Mouse (Mus musculus) hindbrain, embryonic 13.5 days (tissue): ENCODE data around the gene Ppip5k1. TPM values are rescaled to one million over a fixed set of nuclear protein-coding genes. Genes with fewer than 3 reads are reported as not detected.

Experiments
- ATAC-seq: fragments of 200-750 bp; cut with Nextera tagmentation; 2 replicates; pipeline ENCODE4 v1.8.0; 2017; ENCODE audit warnings: moderate TSS enrichment; ENCODE audit not compliant: low FRiP score
- H3K27ac ChIP-seq: fragments of 300-500 bp; sonication (generic); 2 replicates; pipeline ENCODE4 v1.5.1; 2015; ENCODE audit warnings: inconsistent platforms, mild to moderate bottlenecking, moderate library complexity
- H3K27me3 ChIP-seq: fragments of 300-500 bp; sonication (generic); 2 replicates; pipeline ENCODE4 v1.6.1; 2015; ENCODE audit warnings: mild to moderate bottlenecking, inconsistent platforms
- H3K36me3 ChIP-seq: fragments of 300-500 bp; sonication (generic); 2 replicates; pipeline ENCODE4 v1.6.1; 2015; ENCODE audit warnings: mild to moderate bottlenecking, inconsistent platforms
- H3K4me1 ChIP-seq: fragments of 300-500 bp; sonication (generic); replicated peaks from 2 replicates; pipeline ENCODE4 v1.6.1; 2015; ENCODE audit warnings: inconsistent platforms
- H3K4me2 ChIP-seq: fragments of 300-500 bp; sonication (generic); 2 replicates; pipeline ENCODE4 v1.6.1; 2015; ENCODE audit warnings: inconsistent platforms, mild to moderate bottlenecking, moderate library complexity
- H3K4me3 ChIP-seq: fragments of 300-500 bp; sonication (generic); 2 replicates; pipeline ENCODE4 v1.5.1; 2015; ENCODE audit warnings: mild to moderate bottlenecking, inconsistent platforms
- H3K9ac ChIP-seq: fragments of 300-500 bp; sonication (generic); 2 replicates; pipeline ENCODE4 v1.6.1; 2015; ENCODE audit warnings: mild to moderate bottlenecking, inconsistent platforms
- H3K9me3 ChIP-seq: fragments of 300-500 bp; sonication (generic); 2 replicates; pipeline ENCODE4 v1.6.1; 2016; ENCODE audit warnings: inconsistent platforms
- WGBS: fragments of 180-500 bp; shearing (Covaris S2); methylation state at CpG from one replicate; pipeline ENCODE4 v1.1.7; 2015; 5-methylcytosine and 5-hydroxymethylcytosine counted together
- polyA plus RNA-seq: library from polyadenylated mRNA; unstranded; fragments of >200 nt; fragmentation: Nextera tagmentation; extraction: Ambion mirVana; gene quantifications from 2 replicates; pipeline ENCODE4 v1.2.1, GENCODE M21; 2015

The Ppip5k1 gene
- polyA plus RNA-seq, 1 experiment from 2014 or later: 18.6 TPM

DNA sequence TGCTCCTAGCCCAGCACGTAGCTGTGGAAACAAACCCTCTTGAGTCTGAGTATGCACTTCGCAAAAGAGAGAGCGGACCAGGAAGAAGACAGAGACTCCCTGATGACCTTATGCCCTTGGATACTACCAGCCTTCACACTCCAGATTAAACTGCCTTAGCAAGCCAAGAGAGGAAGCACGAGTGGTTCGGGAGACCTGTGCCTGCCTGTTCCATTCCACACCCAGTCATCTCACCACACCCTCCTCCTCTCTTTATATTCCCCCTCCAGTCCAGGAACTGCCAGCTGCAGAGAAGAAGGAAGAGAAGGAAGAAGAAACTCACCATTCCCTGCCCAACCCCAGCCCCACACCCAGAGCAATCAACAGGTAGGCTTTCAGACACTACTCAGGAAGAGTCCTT lies 2.3 kb upstream of the Ppip5k1 start, which contains the start of gene Ckmt1:
Gene Ckmt1 (plus strand): TSS at position 221 of the 400 bp plus-strand sequence.
- H3K36me3 ChIP-seq: no peaks in the 10 kb centered on the region
- no peak for ATAC-seq
- no peaks in the 10 kb centered on the region for H3K9me3 ChIP-seq
- peak within 1 kb of the TSS; percentile 62 for H3K4me2 ChIP-seq
- peaks cover 30% of the 10 kb centered on the region for H3K4me1 ChIP-seq
- WGBS: 74% methylated on average over 5 of the region's 5 CpGs
- peak within 1 kb of the TSS; percentile 76 for H3K9ac ChIP-seq
- peaks cover 55% of the 10 kb centered on the region for H3K27me3 ChIP-seq
- peak within 1 kb of the TSS; percentile 45 for H3K27ac ChIP-seq
- H3K4me3 ChIP-seq: peak within 1 kb of the TSS; percentile 47

DNA sequence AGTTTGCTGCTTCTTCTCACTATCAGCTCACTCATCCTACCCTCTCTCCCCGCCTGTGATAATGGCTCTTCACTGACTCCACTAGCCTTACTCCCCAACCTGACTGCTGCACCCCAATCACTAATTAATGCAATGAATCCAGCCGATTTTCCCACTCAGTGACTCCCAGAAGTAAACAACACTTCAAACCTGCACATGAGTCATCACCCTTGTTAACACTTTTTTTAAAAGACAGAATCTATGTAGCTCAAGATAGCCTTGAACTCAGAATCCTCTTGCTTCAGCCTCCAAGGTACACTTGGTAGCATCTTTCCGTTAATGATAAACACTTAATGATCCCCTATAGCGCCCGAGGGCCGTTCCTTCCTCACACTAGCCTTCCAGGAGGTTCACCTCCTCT lies 818 bp downstream of the Ppip5k1 start:
- Histone ChIP-seq H3K27ac (peak overlapping the region; percentile 91), H3K4me3 (peak overlapping the region; percentile 71), H3K4me1 (peaks cover 27% of the 10 kb centered on the region), H3K36me3 (peaks cover 8% of the 10 kb centered on the region), H3K9me3 (no peaks in the 10 kb centered on the region), H3K4me2 (peak overlapping the region; percentile 60), H3K27me3 (peaks cover 33% of the 10 kb centered on the region), H3K9ac (peak overlapping the region; percentile 85)
- WGBS: 7% methylated on average over 6 of the region's 6 CpGs
- ATAC-seq: no peak

DNA sequence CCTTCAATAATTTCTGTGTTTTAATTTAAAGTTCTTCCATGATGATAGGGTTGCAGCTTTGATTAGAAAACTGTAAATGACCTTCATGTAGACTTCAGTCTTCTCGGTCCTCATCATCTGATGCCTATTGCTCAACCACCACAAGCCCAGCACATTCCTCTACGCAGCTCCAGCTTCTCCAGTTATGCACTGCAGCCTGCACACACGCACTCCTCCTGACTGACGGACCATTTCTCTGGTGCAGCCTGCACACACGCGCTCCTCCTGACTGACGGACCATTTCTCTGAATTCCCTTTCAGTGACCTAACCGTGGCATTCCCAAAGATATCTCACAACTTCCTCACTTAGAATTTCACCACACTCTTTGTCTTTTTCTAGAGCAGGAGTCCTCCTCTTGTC lies 2.0 kb downstream of the Ppip5k1 start:
- Histone ChIP-seq H3K9me3 (no peaks in the 10 kb centered on the region), H3K9ac (no peak overlapping the region), H3K36me3 (peaks cover 20% of the 10 kb centered on the region), H3K4me3 (no peak overlapping the region), H3K27me3 (peaks cover 23% of the 10 kb centered on the region), H3K4me1 (peaks cover 15% of the 10 kb centered on the region), H3K27ac (no peak overlapping the region), H3K4me2 (no peak overlapping the region)
- WGBS: 66% methylated on average over 8 of the region's 8 CpGs
- ATAC-seq: no peak

DNA sequence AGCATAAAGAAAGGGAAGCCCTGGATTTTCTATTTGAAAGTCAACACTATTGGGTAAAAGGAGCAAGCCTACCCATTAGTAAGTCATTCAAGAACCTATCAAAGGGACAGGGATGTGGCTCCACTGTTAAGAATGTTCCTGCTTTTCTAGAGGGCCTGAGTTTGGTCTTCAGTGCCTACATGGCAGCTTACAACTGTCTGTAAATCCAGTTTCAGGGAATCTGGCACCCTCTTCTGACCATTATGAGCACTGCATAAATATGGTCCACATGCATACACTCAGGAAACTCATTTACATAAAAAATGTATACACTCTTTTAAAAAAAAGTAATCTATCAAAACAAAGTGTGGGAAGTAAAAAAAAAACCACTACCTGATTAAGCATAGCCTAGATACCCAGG lies 16.1 kb downstream of the Ppip5k1 start:
- Histone ChIP-seq H3K27ac (no peak overlapping the region), H3K4me1 (no peaks in the 10 kb centered on the region), H3K36me3 (peaks cover 68% of the 10 kb centered on the region), H3K27me3 (no peaks in the 10 kb centered on the region), H3K4me3 (no peak overlapping the region), H3K9me3 (peaks cover 5% of the 10 kb centered on the region; the same call in 1 of the 2 replicates), H3K9ac (no peak overlapping the region), H3K4me2 (no peak overlapping the region)
- no peak for ATAC-seq

DNA sequence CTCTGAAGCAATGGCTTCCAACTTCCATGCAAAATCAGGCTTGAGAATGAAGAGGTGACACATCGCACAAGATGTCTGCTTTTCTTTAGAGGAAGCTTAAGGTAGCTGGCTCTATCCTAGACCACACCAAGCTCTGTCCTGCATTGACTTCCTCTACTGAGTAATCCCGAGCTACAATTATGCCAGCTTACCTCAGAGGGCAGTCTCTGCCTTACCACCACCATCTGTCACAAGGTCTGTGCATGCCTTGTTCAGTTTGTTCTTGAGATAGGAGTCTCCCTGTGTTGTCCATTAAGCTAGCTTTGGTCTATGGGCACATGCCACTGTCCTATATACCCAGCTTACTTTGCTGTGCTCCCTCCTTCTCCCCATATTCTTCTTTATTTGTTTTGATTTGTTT lies 25.7 kb downstream of the Ppip5k1 start:
- no peak overlapping the region for H3K4me2 ChIP-seq
- H3K36me3 ChIP-seq: peaks cover 61% of the 10 kb centered on the region
- no peak overlapping the region for H3K4me3 ChIP-seq
- H3K4me1 ChIP-seq: no peaks in the 10 kb centered on the region
- H3K27me3 ChIP-seq: no peaks in the 10 kb centered on the region
- 92% methylated on average over 2 of the region's 2 CpGs for WGBS
- H3K9me3 ChIP-seq: no peaks in the 10 kb centered on the region
- H3K27ac ChIP-seq: no peak overlapping the region
- no peak for ATAC-seq
- no peak overlapping the region for H3K9ac ChIP-seq

DNA sequence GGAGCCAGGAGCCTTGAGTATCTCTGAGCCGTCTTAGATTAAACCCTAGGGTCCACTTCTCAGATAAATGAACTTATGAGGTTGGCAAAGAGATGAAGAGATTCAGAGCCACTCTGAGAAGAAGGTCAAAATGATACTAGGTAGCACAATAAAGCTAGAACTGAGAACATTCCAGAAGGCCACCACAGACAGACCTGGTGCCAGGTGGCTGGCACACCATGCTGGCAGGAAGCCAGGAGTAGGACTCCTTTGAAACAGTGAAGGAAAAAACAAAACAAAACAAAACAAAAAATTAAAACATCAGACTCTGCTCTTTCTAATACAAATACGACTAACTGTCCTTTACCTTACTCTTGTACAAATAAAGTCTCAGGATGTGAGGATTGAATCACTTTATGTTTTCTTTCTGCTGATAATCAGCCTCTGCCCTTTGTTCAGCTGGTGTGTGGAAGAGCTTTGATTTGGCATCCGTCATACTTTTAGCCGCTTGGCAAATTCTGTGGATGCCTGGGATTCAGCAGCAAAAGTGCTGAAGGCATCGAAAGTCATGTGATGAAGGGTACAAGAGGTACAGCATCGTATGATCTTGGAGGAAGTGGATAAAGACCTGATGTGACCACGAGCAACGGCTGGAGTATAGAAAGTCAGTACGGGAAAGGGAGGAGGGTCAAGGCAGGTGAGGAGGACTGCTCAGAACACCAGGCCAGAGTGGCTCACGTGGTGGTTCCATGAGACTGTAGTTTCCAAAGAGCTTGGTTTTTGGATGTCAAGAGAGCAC lies 31.3 kb downstream of the Ppip5k1 start:
- Histone ChIP-seq H3K4me1 (no peaks in the 10 kb centered on the region), H3K4me3 (no peak overlapping the region), H3K9ac (no peak overlapping the region), H3K36me3 (peaks cover 42% of the 10 kb centered on the region), H3K27me3 (no peaks in the 10 kb centered on the region), H3K4me2 (no peak overlapping the region), H3K27ac (no peak overlapping the region), H3K9me3 (no peaks in the 10 kb centered on the region)
- WGBS: 91% methylated on average over 10 of the region's 10 CpGs
- no peak for ATAC-seq

DNA sequence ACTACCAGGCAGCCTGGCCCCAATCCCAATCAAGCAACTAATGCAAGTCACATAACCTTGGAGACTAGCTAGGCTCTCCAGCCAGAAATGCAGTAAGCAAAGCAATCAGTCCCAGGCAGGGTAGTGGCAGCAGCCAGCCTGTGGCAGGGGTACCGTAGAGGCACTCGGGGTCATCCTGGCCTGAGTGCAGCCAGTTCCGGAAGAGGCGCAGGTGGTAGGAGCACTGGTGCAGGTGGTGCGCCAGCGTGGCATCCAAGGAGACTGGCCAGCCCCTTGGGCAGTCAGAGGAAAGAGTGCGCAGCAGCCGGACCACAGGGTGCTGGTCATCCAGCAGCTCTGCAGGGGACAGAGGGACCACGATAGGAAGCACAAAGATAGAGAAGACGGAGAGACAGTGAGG lies 32.2 kb downstream of the Ppip5k1 start:
- Histone ChIP-seq H3K27ac (no peak overlapping the region), H3K4me1 (no peaks in the 10 kb centered on the region), H3K36me3 (peaks cover 47% of the 10 kb centered on the region), H3K9ac (no peak overlapping the region), H3K4me2 (no peak overlapping the region), H3K4me3 (no peak overlapping the region), H3K9me3 (no peaks in the 10 kb centered on the region), H3K27me3 (no peaks in the 10 kb centered on the region)
- 91% methylated on average over 10 of the region's 10 CpGs for WGBS
- ATAC-seq: no peak

DNA sequence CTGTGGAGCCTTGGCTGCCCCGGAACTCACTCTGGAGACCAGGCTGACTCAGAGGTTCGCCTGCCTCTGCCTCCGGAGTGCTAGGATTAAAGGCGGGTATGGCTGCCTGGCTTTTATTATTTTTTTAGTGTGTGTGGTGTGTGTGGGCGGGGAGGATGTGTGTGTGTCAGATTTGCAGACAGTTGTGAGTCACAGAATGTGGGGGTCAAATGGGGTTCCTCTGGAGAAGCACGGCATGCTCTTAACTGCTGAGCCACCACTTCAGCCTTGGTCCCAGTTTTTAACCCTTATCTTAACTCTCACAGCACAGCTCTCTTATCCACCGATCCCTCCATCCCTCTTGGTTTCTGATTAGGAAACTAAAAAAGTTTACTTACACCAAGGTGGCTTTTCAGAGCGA lies 38.9 kb downstream of the Ppip5k1 start:
- Histone ChIP-seq H3K9ac (no peak overlapping the region), H3K27ac (no peak overlapping the region), H3K4me3 (no peak overlapping the region), H3K4me1 (no peaks in the 10 kb centered on the region), H3K4me2 (no peak overlapping the region), H3K27me3 (no peaks in the 10 kb centered on the region), H3K36me3 (peaks cover 50% of the 10 kb centered on the region), H3K9me3 (no peaks in the 10 kb centered on the region)
- WGBS: 77% methylated on average over 8 of the region's 8 CpGs
- ATAC-seq: no peak

DNA sequence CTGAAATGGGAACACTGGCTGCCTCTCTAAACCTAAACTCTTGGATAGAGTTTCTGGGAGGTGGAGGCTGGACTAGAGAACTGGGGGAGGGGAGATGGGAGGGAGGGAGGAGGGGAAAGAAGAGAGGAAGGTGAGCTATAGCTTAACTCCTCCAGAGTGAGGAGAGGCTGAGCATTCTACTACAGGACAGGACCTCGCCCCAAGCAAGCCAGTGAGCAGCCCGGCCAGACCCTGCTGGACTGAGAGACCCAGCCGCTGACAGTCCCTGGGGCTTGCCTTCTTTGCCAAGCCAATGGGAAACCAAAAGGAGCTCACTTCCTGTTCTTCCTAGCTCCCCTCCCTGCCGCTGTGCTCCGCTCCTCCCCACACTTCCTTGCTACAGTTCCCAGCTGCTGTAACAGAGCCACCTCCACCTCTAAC lies 46.2 kb downstream of the Ppip5k1 start:
- H3K4me1 ChIP-seq: 0 out of 2 replicates have a peak, but pooled peaks cover 3% of the 10 kb centered on the region
- H3K36me3 ChIP-seq: peaks cover 65% of the 10 kb centered on the region
- no peak overlapping the region for H3K4me3 ChIP-seq
- WGBS: 38% methylated on average over 5 of the region's 5 CpGs
- no peaks in the 10 kb centered on the region for H3K9me3 ChIP-seq
- 0 out of 2 replicates have a peak overlapping the region, but pooled peaks have one; percentile 18 for H3K27ac ChIP-seq
- no peaks in the 10 kb centered on the region for H3K27me3 ChIP-seq
- H3K4me2 ChIP-seq: no peak overlapping the region
- no peak overlapping the region for H3K9ac ChIP-seq
- no peak for ATAC-seq

DNA sequence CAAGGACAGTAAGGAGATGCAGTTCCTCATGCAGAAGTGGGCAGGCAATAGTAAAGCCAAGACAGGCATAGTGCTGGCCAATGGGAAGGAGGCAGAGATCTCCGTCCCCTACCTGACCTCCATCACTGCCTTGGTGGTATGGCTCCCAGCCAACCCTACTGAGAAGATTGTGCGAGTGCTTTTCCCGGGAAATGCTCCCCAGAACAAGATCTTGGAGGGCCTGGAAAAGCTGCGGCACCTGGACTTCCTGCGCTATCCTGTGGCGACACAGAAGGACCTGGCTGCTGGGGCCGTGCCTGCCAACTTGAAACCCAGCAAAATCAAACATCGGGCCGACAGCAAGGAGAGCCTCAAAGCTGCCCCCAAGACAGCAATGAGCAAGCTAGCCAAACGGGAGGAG lies 55.2 kb downstream of the Ppip5k1 start:
- 90% methylated on average over 10 of the region's 10 CpGs for WGBS
- H3K4me3 ChIP-seq: no peak overlapping the region
- H3K9me3 ChIP-seq: no peaks in the 10 kb centered on the region
- peaks cover 66% of the 10 kb centered on the region for H3K36me3 ChIP-seq
- no peaks in the 10 kb centered on the region for H3K27me3 ChIP-seq
- no peak overlapping the region for H3K4me2 ChIP-seq
- peaks cover 31% of the 10 kb centered on the region for H3K4me1 ChIP-seq
- ATAC-seq: no peak
- no peak overlapping the region for H3K27ac ChIP-seq
- H3K9ac ChIP-seq: no peak overlapping the region

DNA sequence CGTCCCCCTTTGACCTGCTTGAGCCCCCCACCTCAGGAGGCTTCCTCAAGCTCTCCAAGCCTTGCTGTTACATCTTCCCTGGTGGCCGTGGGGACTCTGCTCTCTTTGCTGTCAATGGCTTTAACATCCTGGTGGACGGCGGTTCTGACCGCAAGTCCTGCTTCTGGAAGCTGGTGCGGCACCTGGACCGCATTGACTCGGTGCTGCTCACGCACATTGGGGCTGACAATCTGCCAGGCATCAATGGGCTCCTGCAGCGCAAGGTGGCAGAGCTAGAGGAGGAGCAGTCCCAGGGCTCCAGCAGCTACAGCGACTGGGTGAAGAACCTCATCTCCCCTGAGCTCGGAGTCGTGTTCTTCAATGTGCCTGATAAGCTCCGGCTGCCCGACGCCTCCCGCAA lies 55.7 kb downstream of the Ppip5k1 start:
- 91% methylated on average over 17 of the region's 17 CpGs for WGBS
- Histone ChIP-seq H3K27ac (no peak overlapping the region), H3K36me3 (peaks cover 60% of the 10 kb centered on the region), H3K9ac (no peak overlapping the region), H3K4me3 (no peak overlapping the region), H3K9me3 (no peaks in the 10 kb centered on the region), H3K27me3 (no peaks in the 10 kb centered on the region), H3K4me1 (peaks cover 37% of the 10 kb centered on the region), H3K4me2 (no peak overlapping the region)
- ATAC-seq: no peak

DNA sequence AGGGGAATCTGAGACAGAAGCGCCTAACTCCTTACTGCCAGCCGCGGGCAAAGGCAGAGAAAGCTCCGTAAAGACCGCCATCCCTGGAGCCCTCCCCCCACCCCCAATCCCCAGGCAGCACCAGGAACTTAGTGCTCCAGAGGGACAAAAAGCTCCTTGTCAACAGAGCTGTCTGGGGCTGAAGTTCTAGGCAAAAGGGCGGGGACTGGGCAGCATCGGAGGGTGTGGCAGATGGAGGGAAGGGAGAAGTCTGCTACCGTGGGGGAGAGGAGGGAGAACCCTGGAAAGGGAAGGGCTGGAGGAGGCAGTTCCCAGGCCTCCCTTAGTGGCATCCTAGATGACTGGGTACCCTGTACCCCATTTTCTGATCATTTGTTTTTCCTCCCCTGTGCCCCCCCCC lies 57.1 kb downstream of the Ppip5k1 start:
- Histone ChIP-seq H3K9me3 (no peaks in the 10 kb centered on the region), H3K4me2 (peak overlapping the region; percentile 91), H3K4me1 (peaks cover 46% of the 10 kb centered on the region), H3K4me3 (0 out of 2 replicates have a peak overlapping the region, but pooled peaks have one; percentile 53), H3K36me3 (peaks cover 47% of the 10 kb centered on the region), H3K9ac (peak overlapping the region; percentile 80; the same call in 1 of the 2 replicates), H3K27me3 (no peaks in the 10 kb centered on the region), H3K27ac (no peak overlapping the region)
- 4% methylated on average over 6 of the region's 8 CpGs for WGBS
- no peak for ATAC-seq

DNA sequence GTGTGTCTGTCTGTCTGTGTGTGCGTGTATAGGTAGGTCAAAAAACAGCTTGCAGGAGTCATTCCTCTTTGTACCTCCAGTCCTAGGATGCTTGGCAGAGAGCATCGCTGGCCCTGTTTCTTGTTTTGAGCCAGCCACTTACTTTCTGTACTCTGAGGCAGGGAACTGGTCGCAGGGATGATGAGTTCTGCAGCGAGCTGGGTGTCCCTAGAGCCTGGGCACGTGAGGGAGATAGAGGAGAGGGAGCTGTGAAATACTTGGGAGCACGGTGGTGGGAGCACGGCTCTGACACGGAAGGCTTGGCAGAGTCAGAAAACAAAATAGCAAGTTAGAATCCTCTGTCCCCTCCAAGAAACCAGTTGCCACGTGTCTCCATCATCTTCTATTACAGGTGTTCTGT lies 57.5 kb downstream of the Ppip5k1 start:
- H3K9me3 ChIP-seq: no peaks in the 10 kb centered on the region
- H3K4me1 ChIP-seq: peaks cover 46% of the 10 kb centered on the region
- peak overlapping the region; percentile 91 for H3K4me2 ChIP-seq
- no peak for ATAC-seq
- H3K27me3 ChIP-seq: peaks cover 3% of the 10 kb centered on the region; the same call in 1 of the 2 replicates
- H3K4me3 ChIP-seq: peak overlapping the region; percentile 53; the same call in 1 of the 2 replicates
- H3K9ac ChIP-seq: peak overlapping the region; percentile 80; the same call in 1 of the 2 replicates
- 10% methylated on average over 9 of the region's 9 CpGs for WGBS
- H3K36me3 ChIP-seq: peaks cover 42% of the 10 kb centered on the region
- H3K27ac ChIP-seq: peak overlapping the region; percentile 91; the same call in 1 of the 2 replicates
